In genomic region chr17:71551350-71551749, GRCm38 (mm10) we compare ENCODE assay signal across 9 mouse cellular contexts. TPM values are rescaled to one million over a fixed set of nuclear protein-coding genes. Genes with fewer than 3 reads are reported as not detected.
DNase-seq lines count a peak whose midpoint lies in the region; ATAC-seq and TF ChIP-seq lines count a peak whose summit lies in the region.
"Had no signal": no experiment of that assay in that cellular context is flagged by ENCODE, and none has a peak within 500 bp of the region (broad histone marks: within the 10 kb centered on the region; RNA-seq: fewer than 3 reads in every experiment).

No protein-coding gene starts in this region.

- peak overlapping the region; percentile 94 for H3K4me3 ChIP-seq in heart, embryonic 10.5 days
- peak overlapping the region; percentile 31 for H3K4me3 ChIP-seq in C2C12 (ENCODE audit: insufficient read depth, poor library complexity, severe bottlenecking)
- peak overlapping the region; percentile 73 for H3K4me3 ChIP-seq in forebrain, embryonic 12.5 days (replicated peaks)
- peak overlapping the region; percentile 72 for H3K4me3 ChIP-seq in liver, embryonic 13.5 days (replicated peaks)

- DNase-seq in heart, embryonic 10.5 days (ENCODE audit: low spot score): no peak
- no peak for DNase-seq in heart, adult 8-10 months (ENCODE audit: low spot score)
- no peak for DNase-seq in liver, embryonic 13.5 days
- DNase-seq in adrenal gland, adult 18-20 months (ENCODE audit: low spot score in 2 of 2): no peak
- DNase-seq in layer of hippocampus, postnatal 14 days (ENCODE audit: low spot score in 2 of 2): no peak
- no peak for DNase-seq in embryo, embryonic 9.5 days (ENCODE audit: extremely low spot score)

- TF ChIP-seq CTCF in C2C12 (IDR thresholded peaks at IDR 0.05; ENCODE audit: control insufficient read depth, insufficient read depth, insufficient read length): no peak

- no peaks in the 10 kb centered on the region for H3K79me3 ChIP-seq in C2C12 (ENCODE audit: low read depth)

- H3K27me3 ChIP-seq in heart, embryonic 10.5 days (ENCODE audit: insufficient read depth, poor library complexity, severe bottlenecking): peaks cover 36% of the 10 kb centered on the region
- peaks cover 3% of the 10 kb centered on the region for H3K27me3 ChIP-seq in C2C12 (ENCODE audit: control insufficient read depth, insufficient read depth, insufficient read length)
- peaks cover 37% of the 10 kb centered on the region for H3K27me3 ChIP-seq in forebrain, embryonic 12.5 days
- H3K27me3 ChIP-seq in liver, embryonic 13.5 days: peaks cover 56% of the 10 kb centered on the region

- WGBS in heart, embryonic 10.5 days: 10% methylated on average over 6 of the region's 6 CpGs
- WGBS in forebrain, embryonic 12.5 days: 8% methylated on average over 6 of the region's 6 CpGs
- WGBS in liver, embryonic 13.5 days (ENCODE audit: insufficient replicate concordance): 6% methylated on average over 6 of the region's 6 CpGs

- H3K36me3 ChIP-seq in heart, embryonic 10.5 days: no peaks in the 10 kb centered on the region
- H3K36me3 ChIP-seq in C2C12 (ENCODE audit: control insufficient read depth, insufficient read depth): no peaks in the 10 kb centered on the region
- no peaks in the 10 kb centered on the region for H3K36me3 ChIP-seq in forebrain, embryonic 12.5 days (replicated peaks)
- no peaks in the 10 kb centered on the region for H3K36me3 ChIP-seq in liver, embryonic 13.5 days

- peak overlapping the region; percentile 97 for H3K4me2 ChIP-seq in forebrain, embryonic 12.5 days
- H3K4me2 ChIP-seq in liver, embryonic 13.5 days: peak overlapping the region; percentile 100

- H3K4me1 ChIP-seq in heart, embryonic 10.5 days: peaks cover 14% of the 10 kb centered on the region
- H3K4me1 ChIP-seq in forebrain, embryonic 12.5 days: 0 out of 2 replicates have a peak, but pooled peaks cover 3% of the 10 kb centered on the region
- peaks cover 19% of the 10 kb centered on the region for H3K4me1 ChIP-seq in liver, embryonic 13.5 days (replicated peaks)

- ATAC-seq in forebrain, embryonic 12.5 days (ENCODE audit: low FRiP score): peak; percentile 21; the same call in 1 of the 2 replicates
- ATAC-seq in liver, embryonic 13.5 days (ENCODE audit: low read depth): no peak

- H3K27ac ChIP-seq in heart, embryonic 10.5 days: peak overlapping the region; percentile 87
- peak overlapping the region; percentile 65; the same call in 1 of the 2 replicates for H3K27ac ChIP-seq in forebrain, embryonic 12.5 days
- H3K27ac ChIP-seq in liver, embryonic 13.5 days: no peak overlapping the region
- H3K27ac ChIP-seq: macrophage had no signal

- peak overlapping the region; percentile 72 for H3ac ChIP-seq in C2C12 (ENCODE audit: control insufficient read depth, insufficient read length, low read depth)

- H3K9me3 ChIP-seq in heart, embryonic 10.5 days: no peaks in the 10 kb centered on the region
- no peaks in the 10 kb centered on the region for H3K9me3 ChIP-seq in forebrain, embryonic 12.5 days
- no peaks in the 10 kb centered on the region for H3K9me3 ChIP-seq in liver, embryonic 13.5 days (replicated peaks)

- peak overlapping the region; percentile 86 for H3K9ac ChIP-seq in forebrain, embryonic 12.5 days
- peak overlapping the region; percentile 60; the same call in 1 of the 2 replicates for H3K9ac ChIP-seq in liver, embryonic 13.5 days

- H3K79me2 ChIP-seq in C2C12 (ENCODE audit: control insufficient read depth, insufficient read depth): no peaks in the 10 kb centered on the region

TF ChIP-seq in C2C12, 6 proteins besides CTCF, POLR2A, EP300 and RAD21:
- no peak for TF ChIP-seq FOSL1 (IDR thresholded peaks at IDR 0.05; ENCODE audit: insufficient read depth, low read length, poor library complexity, severe bottlenecking)
- TF ChIP-seq USF1 (IDR thresholded peaks at IDR 0.05; ENCODE audit: low read depth): no peak
TF ChIP-seq in C2C12: peak in this region for 0.

RNA-seq across cellular contexts. Expression of gene Spdya, which starts 0.5 kb away (rescaled TPM):
- polyA plus RNA-seq in heart, embryonic 10.5 days (2016; fragmentation: Nextera tagmentation; extraction: Ambion mirVana): 0.48 and 0.57 TPM in 2 replicates
- total RNA-seq in heart, adult 8-10 months (2022): under 1 TPM in 3 of 4 experiments, not detected in 1; 0.16 to 0.25 (median 0.19) TPM
- 0.07 TPM for polyA plus RNA-seq in C2C12 (2012; fragmentation: generic; extraction: Trizol)
- polyA plus RNA-seq in forebrain, embryonic 12.5 days (2016; fragmentation: Nextera tagmentation; extraction: Ambion mirVana): 1.2 and 1.3 TPM in 2 replicates
- 0.23 and 0.24 TPM in 2 replicates for polyA plus RNA-seq in liver, embryonic 13.5 days (2015; fragmentation: Nextera tagmentation; extraction: Ambion mirVana)
- total RNA-seq in adrenal gland, adult 18-20 months (2021): under 1 TPM; 0.35 to 0.50 TPM
- 1 to 10 TPM; 1.0 to 1.1 TPM for total RNA-seq in layer of hippocampus, postnatal 14 days (2021)

RNA-seq across cellular contexts. Expression of gene Ndc80, which starts 24.7 kb away (rescaled TPM):
- polyA plus RNA-seq in heart, embryonic 10.5 days (2016; fragmentation: Nextera tagmentation; extraction: Ambion mirVana): 46.3 and 49.0 TPM in 2 replicates
- under 1 TPM in 3 of 4 experiments, not detected in 1; 0.31 to 0.78 (median 0.33) TPM for total RNA-seq in heart, adult 8-10 months (2022)
- polyA plus RNA-seq in C2C12 (2012; fragmentation: generic; extraction: Trizol): 15.7 TPM
- polyA plus RNA-seq in forebrain, embryonic 12.5 days (2016; fragmentation: Nextera tagmentation; extraction: Ambion mirVana): 55.6 and 62.5 TPM in 2 replicates
- 36.0 and 45.5 TPM in 2 replicates for polyA plus RNA-seq in liver, embryonic 13.5 days (2015; fragmentation: Nextera tagmentation; extraction: Ambion mirVana)
- under 1 TPM; 0.70 to 0.83 TPM for total RNA-seq in adrenal gland, adult 18-20 months (2021)
- 1 to 10 TPM; 1.4 to 1.5 TPM for total RNA-seq in layer of hippocampus, postnatal 14 days (2021)

Comparison
In these comparisons a context has a peak if more than half of its experiments do, and no peak if none do; other contexts are left out.
1. H3K4me3 ChIP-seq: peak in every context shown above with its lines; median percentile 94 in heart, embryonic 10.5 days; 73 in forebrain, embryonic 12.5 days; 72 in liver, embryonic 13.5 days; 31 in C2C12.